Mouse (Mus musculus): ENCODE data around the gene Sap25. TPM values are rescaled to one million over a fixed set of nuclear protein-coding genes. Genes with fewer than 3 reads are reported as not detected.

Sap25 gene
- polyA plus RNA-seq, 1 experiment from 2014 or later: 6.8 TPM

GRCm38 (mm10) chr5:137615347-137615746 is 25.8 kb upstream of the Sap25 start:
- no peak for ATAC-seq (ENCODE audit: insufficient read depth, low FRiP score)
- Histone ChIP-seq H3K27ac (ENCODE audit: low read length) (no peak overlapping the region; the same call in 1 of the 2 replicates), H3K36me3 (ENCODE audit: control insufficient read depth, insufficient read depth, low read length) (no peaks in the 10 kb centered on the region), H3K9me3 (replicated peaks; ENCODE audit: control insufficient read depth, low read length) (no peaks in the 10 kb centered on the region), H3K4me2 (ENCODE audit: low read depth, low read length) (no peak overlapping the region), H3K4me1 (ENCODE audit: control insufficient read depth, insufficient read depth, low read length) (peaks cover 29% of the 10 kb centered on the region), H3K4me3 (replicated peaks; ENCODE audit: low read length) (no peak overlapping the region), H3K27me3 (ENCODE audit: control insufficient read depth, insufficient read depth, low read length) (no peaks in the 10 kb centered on the region), H3K9ac (ENCODE audit: low read length) (no peak overlapping the region)
- 73% methylated on average over 7 of the region's 7 CpGs for WGBS

- no peak for ATAC-seq (ENCODE audit: insufficient read depth, low FRiP score)
- H3K4me1 ChIP-seq (ENCODE audit: control insufficient read depth, insufficient read depth, low read length): peaks cover 8% of the 10 kb centered on the region; the same call in 1 of the 2 replicates
- no peaks in the 10 kb centered on the region for H3K27me3 ChIP-seq (ENCODE audit: control insufficient read depth, insufficient read depth, low read length)
- no peak overlapping the region for H3K4me2 ChIP-seq (ENCODE audit: low read depth, low read length)
- no peaks in the 10 kb centered on the region for H3K36me3 ChIP-seq (ENCODE audit: control insufficient read depth, insufficient read depth, low read length)
- no peak overlapping the region for H3K4me3 ChIP-seq (replicated peaks; ENCODE audit: low read length)
- 74% methylated on average over 11 of the region's 11 CpGs for WGBS
- no peak overlapping the region for H3K27ac ChIP-seq (ENCODE audit: low read length)
- H3K9me3 ChIP-seq (replicated peaks; ENCODE audit: control insufficient read depth, low read length): no peaks in the 10 kb centered on the region
- peak overlapping the region; percentile 29; the same call in 1 of the 2 replicates for H3K9ac ChIP-seq (ENCODE audit: low read length)
These were observed 17.1 kb upstream of the Sap25 start for GRCm38 (mm10) chr5:137623937-137624530.

GRCm38 (mm10) chr5:137627991-137628390 is 13.1 kb upstream of the Sap25 start:
- Histone ChIP-seq H3K27me3 (ENCODE audit: control insufficient read depth, insufficient read depth, low read length) (no peaks in the 10 kb centered on the region), H3K9me3 (replicated peaks; ENCODE audit: control insufficient read depth, low read length) (no peaks in the 10 kb centered on the region), H3K4me3 (replicated peaks; ENCODE audit: low read length) (peak overlapping the region; percentile 66), H3K4me2 (ENCODE audit: low read depth, low read length) (peak overlapping the region; percentile 60), H3K4me1 (ENCODE audit: control insufficient read depth, insufficient read depth, low read length) (peaks cover 41% of the 10 kb centered on the region), H3K27ac (ENCODE audit: low read length) (peak overlapping the region; percentile 94), H3K9ac (ENCODE audit: low read length) (peak overlapping the region; percentile 76), H3K36me3 (ENCODE audit: control insufficient read depth, insufficient read depth, low read length) (no peaks in the 10 kb centered on the region)
- WGBS: 3% methylated on average over 9 of the region's 9 CpGs
- no peak for ATAC-seq (ENCODE audit: insufficient read depth, low FRiP score)

- WGBS: under 1% methylated on average over 46 of the region's 46 CpGs
- Histone ChIP-seq H3K36me3 (ENCODE audit: control insufficient read depth, insufficient read depth, low read length) (no peaks in the 10 kb centered on the region), H3K27ac (ENCODE audit: low read length) (peak within 1 kb of the TSS; percentile 94), H3K9me3 (replicated peaks; ENCODE audit: control insufficient read depth, low read length) (no peaks in the 10 kb centered on the region), H3K9ac (ENCODE audit: low read length) (peak within 1 kb of the TSS; percentile 76), H3K27me3 (ENCODE audit: control insufficient read depth, insufficient read depth, low read length) (no peaks in the 10 kb centered on the region), H3K4me1 (ENCODE audit: control insufficient read depth, insufficient read depth, low read length) (peaks cover 45% of the 10 kb centered on the region), H3K4me2 (ENCODE audit: low read depth, low read length) (peak within 1 kb of the TSS; percentile 92), H3K4me3 (replicated peaks; ENCODE audit: low read length) (peak within 1 kb of the TSS; percentile 66)
- peak; percentile 97 for ATAC-seq (ENCODE audit: insufficient read depth, low FRiP score)
These were observed 12.4 kb upstream of the Sap25 start, which contains the start of the genes Fbxo24, Lrch4 and Gm20605 for GRCm38 (mm10) chr5:137628498-137629305. Gene Fbxo24 (minus strand): TSS chr5:137629002. Gene Lrch4 (plus strand): TSS chr5:137629121. Gene Gm20605 (plus strand): TSS chr5:137629175.

- H3K4me2 ChIP-seq (ENCODE audit: low read depth, low read length): peak overlapping the region; percentile 92
- no peaks in the 10 kb centered on the region for H3K27me3 ChIP-seq (ENCODE audit: control insufficient read depth, insufficient read depth, low read length)
- H3K27ac ChIP-seq (ENCODE audit: low read length): peak overlapping the region; percentile 92
- peaks cover 45% of the 10 kb centered on the region for H3K4me1 ChIP-seq (ENCODE audit: control insufficient read depth, insufficient read depth, low read length)
- peak overlapping the region; percentile 66 for H3K4me3 ChIP-seq (replicated peaks; ENCODE audit: low read length)
- ATAC-seq (ENCODE audit: insufficient read depth, low FRiP score): peak; percentile 3; the same call in 1 of the 2 replicates
- peak overlapping the region; percentile 76 for H3K9ac ChIP-seq (ENCODE audit: low read length)
- WGBS: 0% methylated on average over 23 of the region's 23 CpGs
- H3K9me3 ChIP-seq (replicated peaks; ENCODE audit: control insufficient read depth, low read length): no peaks in the 10 kb centered on the region
- no peaks in the 10 kb centered on the region for H3K36me3 ChIP-seq (ENCODE audit: control insufficient read depth, insufficient read depth, low read length)
These were observed 11.8 kb upstream of the Sap25 start for GRCm38 (mm10) chr5:137629306-137629721.

GRCm38 (mm10) chr5:137629906-137630545 is 11.1 kb upstream of the Sap25 start:
- Histone ChIP-seq H3K4me1 (ENCODE audit: control insufficient read depth, insufficient read depth, low read length) (peaks cover 42% of the 10 kb centered on the region), H3K4me3 (replicated peaks; ENCODE audit: low read length) (peak overlapping the region; percentile 66), H3K27ac (ENCODE audit: low read length) (peak overlapping the region; percentile 92), H3K9ac (ENCODE audit: low read length) (peak overlapping the region; percentile 76), H3K9me3 (replicated peaks; ENCODE audit: control insufficient read depth, low read length) (no peaks in the 10 kb centered on the region), H3K27me3 (ENCODE audit: control insufficient read depth, insufficient read depth, low read length) (no peaks in the 10 kb centered on the region), H3K4me2 (ENCODE audit: low read depth, low read length) (peak overlapping the region; percentile 92), H3K36me3 (ENCODE audit: control insufficient read depth, insufficient read depth, low read length) (no peaks in the 10 kb centered on the region)
- peak; percentile 6; the same call in 1 of the 2 replicates for ATAC-seq (ENCODE audit: insufficient read depth, low FRiP score)
- WGBS: 13% methylated on average over 6 of the region's 6 CpGs

GRCm38 (mm10) chr5:137630602-137631001 is 10.5 kb upstream of the Sap25 start:
- peaks cover 42% of the 10 kb centered on the region for H3K4me1 ChIP-seq (ENCODE audit: control insufficient read depth, insufficient read depth, low read length)
- H3K4me3 ChIP-seq (replicated peaks; ENCODE audit: low read length): peak overlapping the region; percentile 66
- no peaks in the 10 kb centered on the region for H3K27me3 ChIP-seq (ENCODE audit: control insufficient read depth, insufficient read depth, low read length)
- 7% methylated on average over 3 of the region's 3 CpGs for WGBS
- no peaks in the 10 kb centered on the region for H3K36me3 ChIP-seq (ENCODE audit: control insufficient read depth, insufficient read depth, low read length)
- H3K9ac ChIP-seq (ENCODE audit: low read length): peak overlapping the region; percentile 76
- H3K4me2 ChIP-seq (ENCODE audit: low read depth, low read length): peak overlapping the region; percentile 92
- peak overlapping the region; percentile 92 for H3K27ac ChIP-seq (ENCODE audit: low read length)
- H3K9me3 ChIP-seq (replicated peaks; ENCODE audit: control insufficient read depth, low read length): no peaks in the 10 kb centered on the region
- ATAC-seq (ENCODE audit: insufficient read depth, low FRiP score): no peak

- H3K27me3 ChIP-seq (ENCODE audit: control insufficient read depth, insufficient read depth, low read length): no peaks in the 10 kb centered on the region
- H3K4me3 ChIP-seq (replicated peaks; ENCODE audit: low read length): peak overlapping the region; percentile 66
- H3K36me3 ChIP-seq (ENCODE audit: control insufficient read depth, insufficient read depth, low read length): no peaks in the 10 kb centered on the region
- ATAC-seq (ENCODE audit: insufficient read depth, low FRiP score): no peak
- H3K9me3 ChIP-seq (replicated peaks; ENCODE audit: control insufficient read depth, low read length): no peaks in the 10 kb centered on the region
- peak overlapping the region; percentile 92 for H3K4me2 ChIP-seq (ENCODE audit: low read depth, low read length)
- 36% methylated on average over 9 of the region's 9 CpGs for WGBS
- peaks cover 42% of the 10 kb centered on the region for H3K4me1 ChIP-seq (ENCODE audit: control insufficient read depth, insufficient read depth, low read length)
- H3K27ac ChIP-seq (ENCODE audit: low read length): peak overlapping the region; percentile 92
- peak overlapping the region; percentile 76 for H3K9ac ChIP-seq (ENCODE audit: low read length)
These were observed 10.0 kb upstream of the Sap25 start for GRCm38 (mm10) chr5:137631171-137631570.

All from stomach, embryonic 16.5 days (tissue).